Mouse (Mus musculus) urinary bladder, postnatal 36 days (tissue): ENCODE data around the gene Gpr150.

Source experiments
- DNase-seq, 2 experiments: peaks; one replicate each; pipeline ENCODE4 v3.0.0; 2022; ENCODE audit warnings: low spot score in 2 of 2, mixed read lengths in 1 of 2

Gpr150 gene

DNA sequence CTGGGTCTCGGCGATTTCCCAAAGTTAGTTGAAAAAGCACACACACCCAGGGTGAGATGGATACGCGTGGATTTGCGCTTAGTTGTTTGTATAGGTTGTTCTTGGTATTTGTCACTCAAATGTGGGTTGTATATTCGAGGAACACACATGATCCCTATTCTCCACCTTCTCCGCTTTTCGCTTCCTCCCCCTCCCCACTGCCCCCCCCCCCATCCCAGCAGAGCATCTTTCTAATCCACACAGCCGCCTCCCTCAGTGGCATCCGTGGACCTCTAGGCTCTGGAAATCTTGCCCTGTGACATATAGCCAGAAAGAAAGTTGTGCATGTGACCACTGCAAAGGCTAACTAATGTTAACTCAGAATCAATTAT is at the start of gene Gpr150:
Gene Gpr150, minus strand, starts transcription at position 101 of the 371 bp plus-strand sequence.
- DNase-seq: no peak

DNA sequence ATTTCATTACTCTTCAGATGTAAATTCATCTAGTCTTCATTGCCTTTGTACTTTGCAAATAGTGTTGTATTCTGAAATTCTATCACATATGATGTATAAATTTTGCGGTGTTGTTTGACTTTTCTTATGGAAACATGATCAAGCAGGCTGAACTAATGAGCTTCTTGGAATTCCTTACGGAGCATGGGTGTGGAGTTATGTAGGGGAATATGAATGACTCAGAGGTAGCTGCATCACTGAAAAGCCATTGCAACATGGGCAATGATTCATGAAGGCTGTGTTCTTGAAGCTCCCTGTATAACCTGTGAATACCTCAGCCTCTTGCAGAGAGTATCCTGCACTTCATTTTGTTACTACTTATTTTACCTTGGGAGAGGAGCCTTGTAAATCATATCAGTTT is 45.2 kb upstream of the Gpr150 start:
- DNase-seq: no peak

DNA sequence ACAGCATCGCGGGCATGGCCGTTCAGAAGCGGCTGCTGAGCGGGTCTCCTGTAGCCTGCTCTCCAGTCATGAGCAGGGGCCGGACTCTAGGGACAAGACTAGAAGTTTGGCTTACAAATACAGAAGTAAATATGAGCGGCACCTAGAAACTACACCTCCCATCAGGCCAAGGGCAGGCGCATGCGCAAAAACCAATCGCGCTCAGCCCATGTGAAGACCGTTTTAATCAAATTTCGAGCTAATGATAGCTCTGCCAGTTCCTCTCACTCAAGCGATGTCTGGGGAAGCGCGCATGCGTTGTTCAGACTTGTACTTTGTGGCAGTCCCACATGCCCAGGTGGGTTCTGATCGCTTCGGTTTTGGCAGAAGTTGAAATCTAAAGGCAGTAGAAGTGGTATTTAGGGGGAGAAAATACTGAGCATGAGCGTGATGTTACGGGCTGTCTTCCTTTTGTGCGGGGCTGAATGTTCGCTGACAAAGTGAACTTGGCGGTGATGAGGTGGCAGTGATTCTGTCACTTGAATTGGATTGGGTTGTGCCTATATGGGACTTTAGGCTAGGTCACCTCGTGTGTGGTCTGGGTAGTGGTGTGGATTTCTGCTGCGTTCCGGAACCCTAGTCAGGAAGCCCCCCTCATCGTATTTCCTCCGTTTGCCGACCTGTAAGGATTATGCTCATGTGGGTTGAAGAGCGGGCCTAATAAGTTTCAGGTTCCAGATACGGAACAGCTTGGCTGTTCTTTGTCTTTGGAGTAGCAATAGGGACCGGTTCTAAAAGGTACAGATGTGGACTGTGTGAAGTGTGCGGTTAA is 41.9 kb upstream of the Gpr150 start, which contains the start of the genes Arsk and Ttc37:
Gene Arsk, minus strand, starts transcription at position 168 of the 811 bp plus-strand sequence.
Gene Ttc37, plus strand, starts transcription at position 242 of the 811 bp plus-strand sequence.
- DNase-seq: peak; percentile 87 to 94

DNA sequence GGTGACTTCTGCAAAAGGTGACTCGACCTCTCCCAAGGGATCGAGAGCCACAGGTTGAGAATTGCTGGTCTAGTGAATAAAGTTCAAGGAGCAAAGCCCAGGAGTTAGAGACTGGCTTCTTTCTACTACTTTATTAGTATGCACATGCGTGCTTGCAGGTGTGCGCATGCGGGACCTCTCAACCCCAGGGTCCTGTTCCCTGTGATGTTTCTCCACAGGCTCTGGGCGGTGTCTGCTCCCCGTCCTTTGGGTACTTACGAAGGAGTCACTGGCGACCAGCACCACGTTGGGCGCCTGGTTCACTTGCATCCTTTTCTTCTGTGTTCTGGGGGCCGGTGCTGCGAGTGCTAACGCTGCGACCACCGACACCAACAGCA is 41.3 kb upstream of the Gpr150 start:
- no peak for DNase-seq

DNA sequence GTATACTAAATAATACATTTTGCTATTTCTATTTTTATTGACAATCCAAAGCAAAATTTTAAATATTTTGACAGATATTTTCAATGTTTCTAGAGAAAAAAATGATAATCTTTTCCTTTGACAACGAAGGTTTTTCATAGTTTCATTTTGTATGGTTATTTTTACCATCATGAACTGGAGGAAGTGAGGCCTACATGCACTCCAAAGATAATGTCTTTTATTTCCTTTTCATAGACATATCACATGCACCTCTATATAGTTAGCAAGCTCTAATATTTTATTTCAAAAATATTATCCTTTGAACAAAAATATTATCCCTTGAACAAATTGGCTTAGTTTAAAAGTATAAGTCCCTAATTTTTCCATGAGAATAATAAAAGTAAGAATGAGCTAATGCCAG is 17.5 kb upstream of the Gpr150 start:
- no peak for DNase-seq

DNA sequence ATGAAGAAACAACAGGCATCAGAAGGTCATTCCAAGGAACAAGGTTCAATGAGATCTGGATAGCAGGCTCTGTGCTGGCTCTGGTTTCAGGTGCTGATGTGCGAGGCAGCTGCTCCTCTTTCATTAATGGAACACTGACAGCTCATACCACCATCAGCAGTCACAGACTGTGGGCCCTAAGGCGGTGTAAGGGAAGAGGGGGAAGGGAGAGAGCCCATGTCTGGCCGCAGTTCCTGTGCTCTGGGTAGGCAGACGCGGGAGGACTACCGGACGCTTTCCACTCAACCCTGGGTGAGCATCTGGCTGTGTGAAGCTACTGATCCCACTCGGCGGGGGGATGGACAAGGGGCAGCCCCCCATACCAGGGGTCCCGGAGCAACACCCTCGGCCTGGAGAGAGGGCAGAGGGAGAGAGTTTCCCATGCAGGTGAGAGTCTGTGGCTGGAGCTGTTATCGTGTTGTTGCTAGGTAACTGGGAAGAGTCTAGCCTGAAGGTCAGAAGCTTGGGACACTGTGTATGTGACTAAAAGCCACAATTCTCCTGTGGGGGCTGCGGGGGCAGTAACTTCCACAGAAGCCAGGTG is 7.7 kb upstream of the Gpr150 start:
- DNase-seq: no peak

DNA sequence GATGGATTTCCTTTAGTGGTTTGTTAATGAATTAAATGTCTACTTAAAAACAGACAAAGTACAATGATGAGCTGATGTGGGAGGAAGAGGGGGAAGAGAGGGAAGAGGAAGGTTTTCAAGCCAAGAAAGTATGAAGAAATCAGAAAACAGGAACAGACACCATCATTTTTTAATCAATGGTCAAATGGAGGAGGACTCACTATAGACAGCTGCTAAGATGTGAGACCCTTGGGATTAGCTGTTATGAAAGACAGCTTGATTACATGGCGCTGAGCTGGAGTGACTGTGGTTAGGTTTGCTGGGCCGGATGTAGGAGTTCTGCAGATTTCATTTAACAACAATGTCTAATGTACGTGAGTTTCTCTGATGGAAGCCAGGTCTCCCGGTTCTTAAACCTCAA is 6.8 kb upstream of the Gpr150 start:
- no peak for DNase-seq

DNA sequence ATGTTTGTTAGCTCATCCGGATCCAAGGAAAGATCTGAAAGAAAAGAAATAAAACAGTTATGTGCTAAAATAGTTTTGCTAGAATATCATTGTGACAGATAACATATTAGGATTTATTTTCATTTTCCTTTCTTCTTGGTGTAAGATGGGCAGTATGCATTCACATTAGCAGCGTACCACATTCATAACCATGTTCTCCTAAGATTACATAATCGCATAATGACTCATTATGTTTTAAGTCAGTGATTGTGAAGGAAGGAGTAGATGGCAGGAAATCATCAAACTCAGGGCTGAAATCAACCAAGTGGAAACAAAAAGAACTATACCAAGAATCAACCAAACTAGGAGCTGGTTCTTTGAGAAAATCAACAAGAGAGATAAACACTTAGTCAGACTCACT is 5.8 kb upstream of the Gpr150 start:
- no peak for DNase-seq

DNA sequence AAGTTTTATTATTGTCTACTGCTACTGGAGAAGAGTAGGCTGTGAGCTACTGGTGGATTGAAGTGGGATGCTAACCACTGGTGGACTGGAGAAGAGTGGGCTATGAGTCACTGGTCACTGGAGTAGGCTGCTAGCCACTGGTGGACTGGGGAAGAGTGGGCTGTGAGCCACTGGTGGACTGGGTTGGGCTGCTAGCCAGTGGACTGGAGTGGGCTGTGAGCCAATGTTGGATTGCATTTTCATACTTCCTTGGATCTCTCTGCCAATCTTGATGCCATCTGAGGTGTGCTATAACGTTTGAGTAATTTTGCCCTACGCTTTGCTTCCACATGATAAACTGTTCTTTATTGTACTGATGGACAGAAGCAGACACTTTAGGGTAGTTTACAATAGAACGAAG is 5.3 kb upstream of the Gpr150 start:
- no peak for DNase-seq

DNA sequence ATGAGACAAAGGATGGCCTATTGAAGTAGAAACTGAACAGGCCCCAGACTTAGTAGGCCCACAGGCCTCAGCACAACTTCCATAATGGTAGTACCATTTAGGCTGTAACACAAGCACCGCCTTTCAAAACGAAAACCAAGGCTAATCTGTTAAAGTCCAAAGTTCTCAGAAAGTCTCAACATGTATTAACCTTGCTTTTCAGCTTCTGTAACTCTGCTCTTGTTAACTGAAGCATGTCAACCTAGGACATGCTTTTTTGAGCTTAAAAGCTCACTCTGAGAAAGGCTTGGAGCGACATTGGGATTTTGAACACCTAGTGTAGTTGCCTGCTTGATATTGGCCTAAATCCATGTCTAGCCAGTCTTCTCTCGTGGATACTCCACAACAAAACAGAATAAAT is 2.8 kb upstream of the Gpr150 start:
- DNase-seq: no peak

DNA sequence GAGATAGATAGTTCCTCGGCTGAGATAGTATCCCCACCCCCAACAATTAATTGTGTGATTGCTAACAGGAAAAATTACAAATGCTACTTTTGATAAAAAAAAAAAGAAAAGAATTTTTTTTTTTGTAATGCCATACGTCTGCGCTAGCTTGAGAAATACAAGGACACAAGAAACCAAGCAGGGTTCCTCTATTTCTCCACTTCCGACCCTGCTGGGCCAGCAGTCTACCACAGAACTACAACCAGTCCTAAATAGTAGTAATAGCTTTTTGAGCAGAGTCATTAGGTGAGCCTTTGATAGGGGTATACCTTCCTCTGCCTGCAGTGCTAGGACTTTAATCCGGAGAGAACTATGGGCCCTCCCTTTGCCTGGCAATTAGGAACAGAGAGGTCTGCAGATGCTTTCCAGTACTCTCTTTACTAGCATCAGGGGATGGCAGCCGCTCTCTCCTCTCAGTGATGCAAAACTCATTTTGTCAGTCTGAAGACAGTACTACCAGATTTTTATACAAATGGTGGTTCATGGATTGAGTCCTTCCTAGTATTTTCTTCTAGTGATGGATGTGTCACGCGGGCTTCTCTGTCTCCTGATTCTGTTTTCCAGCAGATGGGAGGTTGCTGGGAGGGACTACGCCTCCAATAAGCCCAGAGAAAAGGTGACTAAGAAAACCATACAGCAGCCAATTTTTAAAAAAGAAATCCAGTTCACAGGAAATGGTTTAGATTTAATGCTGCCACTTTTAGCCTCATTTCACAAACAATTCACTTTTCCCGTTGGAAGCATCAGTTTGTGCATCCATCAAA is 672 bp upstream of the Gpr150 start:
- DNase-seq: no peak

DNA sequence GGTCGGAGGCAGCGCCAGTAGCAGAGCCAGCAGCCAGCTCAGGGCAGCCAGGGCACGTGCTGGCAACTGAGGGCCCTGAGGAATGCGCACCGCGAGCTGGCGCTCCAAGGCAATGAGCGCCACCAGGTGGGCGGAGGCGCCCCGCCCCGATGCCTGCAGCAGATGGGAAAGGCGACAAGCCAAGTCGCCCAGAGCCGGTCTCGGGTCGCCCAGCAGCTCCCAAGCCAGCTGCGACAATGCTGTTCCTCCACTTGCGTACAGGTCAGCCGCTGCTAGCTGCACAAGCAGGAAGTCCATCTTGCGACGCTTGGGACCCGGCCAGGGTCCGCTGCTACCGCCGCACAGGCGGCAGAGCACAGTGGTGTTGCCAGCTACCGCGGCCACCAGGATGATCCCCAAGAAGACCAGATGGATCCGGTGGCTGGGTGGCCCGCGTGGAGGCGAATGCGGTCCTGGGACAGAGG is 503 bp downstream of the Gpr150 start:
- peak; percentile 30 to 52 for DNase-seq

DNA sequence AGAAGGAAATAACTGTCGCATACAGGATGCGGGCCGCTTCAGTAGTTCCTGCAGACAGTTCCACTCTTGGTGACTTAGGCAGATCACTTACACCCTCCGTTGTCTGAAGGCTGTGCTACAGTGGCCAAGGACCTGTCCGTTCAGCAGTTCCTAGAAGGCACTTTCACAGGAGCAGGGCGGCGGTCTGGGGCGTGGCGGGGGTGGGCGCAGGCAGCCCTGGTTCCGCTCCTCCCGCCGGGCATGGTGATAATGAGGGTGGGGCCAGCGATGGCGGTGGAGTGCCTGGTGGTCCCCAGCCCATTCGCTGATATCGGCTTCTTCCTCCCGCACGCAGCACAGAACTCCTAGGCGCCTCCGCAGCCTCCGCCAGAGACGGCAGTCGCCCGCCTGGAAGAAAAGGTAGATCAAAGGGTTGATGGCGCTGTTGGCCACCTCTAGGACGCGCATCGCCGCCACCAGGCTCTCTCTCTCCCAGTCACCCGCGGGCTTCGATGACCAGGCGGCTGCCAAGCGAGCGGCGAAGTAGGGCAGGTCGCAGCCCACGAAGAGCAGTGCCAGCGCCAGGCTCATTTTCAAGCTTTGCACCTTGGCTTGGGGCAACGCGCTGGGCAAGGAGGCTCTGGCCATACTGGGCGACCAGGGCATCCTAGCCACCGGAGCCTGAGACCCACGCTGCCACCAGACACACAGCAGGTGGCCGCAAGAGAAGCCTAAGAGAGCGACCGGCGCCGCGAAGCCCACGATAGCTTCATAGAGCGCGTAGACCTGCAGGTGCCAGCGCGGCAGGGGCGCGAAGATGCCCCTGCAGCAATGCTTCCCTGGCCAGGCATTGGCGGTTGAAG is 1.2 kb downstream of the Gpr150 start:
- peak in 1 of 2 experiments; percentile 9 for DNase-seq

DNA sequence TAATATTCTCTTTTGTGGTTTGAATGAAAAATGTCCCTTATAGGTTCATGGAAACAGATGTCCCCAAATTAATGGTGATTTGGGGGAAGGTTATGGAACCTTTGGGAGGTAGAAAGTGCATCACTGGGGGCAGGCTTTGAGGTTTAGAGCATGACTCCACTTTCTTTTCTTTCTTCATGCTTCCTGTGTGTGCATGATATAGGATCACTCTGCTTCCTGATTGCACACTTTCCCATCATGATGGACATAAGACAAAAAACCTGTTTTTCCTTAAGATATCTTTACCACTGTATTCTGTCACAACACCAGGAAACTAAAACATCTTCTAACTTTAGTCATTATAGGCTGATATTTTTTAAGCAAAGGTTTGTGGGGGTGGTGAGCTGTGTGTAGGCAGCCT is 11.8 kb downstream of the Gpr150 start:
- DNase-seq: no peak

DNA sequence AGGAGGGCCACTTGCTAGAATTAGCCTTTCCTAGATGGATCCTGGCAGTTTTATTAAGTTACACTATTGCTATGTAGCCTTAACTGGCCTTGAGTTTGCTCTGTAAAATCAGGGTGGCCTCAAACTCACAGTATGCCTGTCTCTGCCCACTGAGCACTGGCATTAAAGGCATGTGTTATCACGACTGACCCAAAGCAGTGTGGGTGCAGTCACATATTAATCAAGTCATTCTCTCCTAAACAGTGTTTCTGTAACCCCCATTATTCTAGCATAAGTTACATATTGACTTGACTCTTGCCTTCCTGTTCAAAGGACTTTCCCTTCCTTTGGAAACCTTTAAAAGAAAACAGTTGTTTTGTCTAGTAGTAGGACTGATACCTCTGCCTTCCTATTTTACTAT is 14.3 kb downstream of the Gpr150 start:
- no peak for DNase-seq

DNA sequence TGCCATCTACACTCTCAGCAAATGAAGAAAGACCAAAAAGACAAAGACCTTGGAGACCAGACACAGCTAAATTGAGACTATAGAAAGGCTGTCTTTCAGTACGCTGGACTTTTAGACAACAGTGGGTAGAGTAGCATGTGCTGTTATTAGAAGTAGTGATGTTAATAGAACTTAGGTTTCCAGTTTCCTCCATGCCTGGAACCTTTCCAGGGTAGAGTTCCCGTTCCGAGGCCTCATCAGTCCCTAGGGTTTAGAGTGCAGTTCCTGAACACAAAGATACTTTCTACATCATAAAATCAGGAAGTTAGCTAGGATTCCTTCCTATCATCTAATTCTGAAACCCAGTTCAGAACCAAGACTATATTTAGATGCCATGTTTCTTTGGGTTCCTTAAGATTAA is 32.2 kb downstream of the Gpr150 start:
- DNase-seq: no peak

DNA sequence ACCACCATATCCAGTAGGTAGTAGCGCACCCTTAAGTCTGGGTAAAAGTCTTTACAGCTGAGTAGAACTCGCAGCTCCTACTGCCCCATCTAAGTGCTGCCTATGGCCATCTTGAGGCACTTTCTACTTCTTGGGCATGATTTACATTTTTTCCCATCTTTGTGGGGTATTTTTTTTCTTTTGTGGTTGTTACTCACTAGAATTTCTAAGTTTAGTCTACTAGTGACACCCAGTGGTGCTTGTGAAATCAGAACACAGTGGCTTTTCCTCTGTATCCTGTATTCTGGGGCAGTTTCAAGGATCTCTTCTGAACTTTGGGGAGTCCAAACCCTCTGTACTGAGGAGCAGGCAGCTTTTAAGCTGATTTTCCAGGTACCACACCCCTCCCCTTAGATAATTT is 35.0 kb downstream of the Gpr150 start:
- no peak for DNase-seq

DNA sequence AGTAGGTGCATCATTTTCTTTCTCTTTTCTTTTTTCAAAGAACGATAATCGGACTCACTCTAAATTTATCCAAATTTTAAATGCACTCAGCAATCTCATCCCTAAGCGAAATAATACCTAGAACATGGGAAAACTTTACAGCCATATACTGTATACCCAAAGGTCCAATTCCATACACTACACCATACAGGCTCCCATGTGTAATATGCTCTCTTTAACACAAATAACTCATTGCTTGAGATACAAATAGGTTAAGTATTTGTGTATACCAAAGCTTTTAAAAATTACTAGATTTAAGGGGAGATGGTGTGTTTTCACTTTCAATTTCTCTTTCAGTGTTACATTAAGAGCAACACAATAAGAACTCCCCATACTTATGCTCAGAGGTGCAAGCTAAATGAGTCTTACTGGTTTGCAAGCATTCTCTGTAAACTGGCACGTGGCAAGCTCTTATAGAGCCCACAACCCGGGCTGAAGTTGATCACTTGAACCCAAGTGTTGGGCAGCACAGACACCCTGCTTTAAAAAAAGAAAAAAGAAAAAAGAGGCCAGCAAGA is 37.9 kb downstream of the Gpr150 start:
- DNase-seq: peak in 1 of 2 experiments; percentile 13

DNA sequence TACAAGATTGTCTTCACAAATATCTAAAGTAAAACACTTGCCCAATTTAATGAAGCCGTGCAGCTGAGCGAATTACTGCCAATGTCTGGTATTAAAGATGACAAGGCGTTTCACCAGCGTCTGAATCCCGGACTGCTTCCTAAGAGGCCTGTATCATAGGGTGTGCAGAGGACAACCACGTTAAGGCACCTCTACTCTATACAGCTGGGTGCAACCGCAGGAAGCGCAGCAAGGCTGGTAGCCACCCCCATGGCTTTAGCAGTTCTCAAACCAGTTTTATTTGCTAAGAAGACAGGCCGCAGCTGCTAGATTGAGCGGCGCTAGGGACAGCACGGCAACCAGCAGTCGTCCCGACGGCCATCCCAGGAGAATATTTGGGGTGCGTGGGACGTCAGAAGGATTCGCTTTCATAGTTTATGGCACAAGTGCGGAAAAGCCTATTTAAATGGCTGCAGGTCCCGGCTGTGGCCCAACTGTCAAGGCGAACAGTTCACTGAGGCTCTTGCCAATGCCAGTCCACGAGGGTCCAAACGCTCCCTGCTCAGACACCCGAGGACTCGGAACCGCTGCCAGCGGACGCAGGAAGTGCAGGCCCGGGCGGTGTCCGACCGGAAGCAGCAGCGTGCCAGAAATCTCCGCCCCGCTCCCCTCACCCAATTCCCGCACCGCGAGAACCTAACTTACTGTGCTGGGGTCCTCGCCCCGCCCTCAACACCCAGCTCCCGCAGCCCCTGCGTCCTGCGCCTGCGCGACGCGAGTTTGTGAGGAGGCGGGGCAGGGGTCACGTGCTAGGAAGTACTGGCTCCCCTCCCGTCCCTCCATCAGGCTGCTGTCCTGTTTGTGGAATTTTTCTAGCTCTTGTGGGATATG is 38.6 kb downstream of the Gpr150 start, which contains the start of gene Rfesd:
Gene Rfesd, minus strand, starts transcription at position 746 of the 870 bp plus-strand sequence.
- peak; percentile 92 to 98 for DNase-seq

DNA sequence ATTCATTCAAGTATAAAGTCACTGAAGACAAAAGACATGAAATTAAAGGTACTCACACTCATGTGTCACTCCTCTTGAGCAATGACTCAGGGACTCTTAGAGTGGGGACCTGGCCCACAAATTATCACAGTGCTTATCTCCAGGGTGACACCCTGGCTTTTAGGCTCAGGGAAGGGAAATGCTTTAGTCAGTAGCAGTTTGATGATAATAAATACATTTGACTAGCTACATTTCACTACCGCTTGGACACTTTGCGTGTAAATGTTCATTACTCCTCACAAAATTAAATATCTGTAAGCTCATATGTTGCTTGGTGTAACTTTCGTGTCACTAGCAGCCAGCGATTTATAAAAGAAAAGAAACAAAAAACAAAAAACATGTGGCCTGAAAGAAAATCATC is 39.3 kb downstream of the Gpr150 start:
- no peak for DNase-seq
